Mouse (Mus musculus) heart, adult 2 months (tissue): ENCODE results near the gene Erc2. TPM values are rescaled to one million over a fixed set of nuclear protein-coding genes. Genes with fewer than 3 reads are reported as not detected.

ENCODE experiments used
- DNase-seq, 2 experiments: peaks; one replicate each; pipeline ENCODE4 v3.0.0; 2021
- H3K27ac ChIP-seq: fragments of 200-600 bp; 2 replicates; pipeline ENCODE4 v1.8.1; 2022
- H3K27me3 ChIP-seq: fragments of 200-500 bp; 2 replicates; pipeline ENCODE4 v1.6.1; 2012; ENCODE audit warnings: mild to moderate bottlenecking, low read length, inconsistent platforms, mixed read lengths; ENCODE audit not compliant: control insufficient read depth, insufficient read depth
- H3K36me3 ChIP-seq: fragments of 200-500 bp; 2 replicates; pipeline ENCODE4 v1.6.1; 2012; ENCODE audit warnings: low read length, inconsistent platforms; ENCODE audit not compliant: control insufficient read depth, insufficient read depth
- H3K4me1 ChIP-seq: fragments of 200-500 bp; 2 replicates; pipeline ENCODE4 v1.6.1; 2011; ENCODE audit warnings: low read length; ENCODE audit not compliant: control insufficient read depth, insufficient read depth
- H3K4me3 ChIP-seq: fragments of 200-600 bp; 2 replicates; pipeline ENCODE4 v1.8.1; 2022
- H3K79me2 ChIP-seq: fragments of 200-500 bp; replicated peaks from 2 replicates; pipeline ENCODE4 v1.6.1; 2012; ENCODE audit warnings: mild to moderate bottlenecking, inconsistent platforms, low read length, moderate library complexity, mixed read lengths; ENCODE audit not compliant: control insufficient read depth, insufficient read depth
- H3K9ac ChIP-seq: fragments of 200-500 bp; 2 replicates; pipeline ENCODE4 v1.6.1; 2012; ENCODE audit warnings: low read depth, mild to moderate bottlenecking, control low read depth, inconsistent platforms, low read length, mixed read lengths
- CTCF ChIP-seq: fragments of 200-600 bp; IDR thresholded peaks from 2 replicates; pipeline ENCODE4 v1.8.1; 2022; ENCODE audit warnings: antibody characterized with exemption, mild to moderate bottlenecking, moderate library complexity
- EP300 ChIP-seq: fragments of 200-500 bp; IDR thresholded peaks from 2 replicates; pipeline ENCODE4 v1.6.1; 2011; ENCODE audit warnings: low read depth, low read length, control low read depth; ENCODE audit not compliant: insufficient read depth
- POLR2A ChIP-seq: fragments of 200-500 bp; IDR thresholded peaks from 2 replicates; pipeline ENCODE4 v1.6.1; 2011; ENCODE audit warnings: mild to moderate bottlenecking, low read depth, low read length, control low read depth; ENCODE audit not compliant: insufficient read depth
- WGBS: fragments of 180-500 bp; shearing (Covaris S2); methylation state at CpG from one replicate; pipeline ENCODE4 v1.1.7; 2018; 5-methylcytosine and 5-hydroxymethylcytosine counted together
- intact Hi-C: fragments of 180-260 bp; cut with DNase I; formaldehyde crosslinking; loops from one replicate; pipeline ENCODE4 v1.15.1; 2025
- polyA plus RNA-seq: library from polyadenylated mRNA; depleted of rRNA; stranded (reverse); fragments of >200 nt; gene quantifications from 2 replicates; pipeline ENCODE4 v1.2.3, GENCODE M21; 2012
- total RNA-seq, 2 experiments: library from RNA; stranded (reverse); gene quantifications; 2 replicates each; pipeline ENCODE4 v1.2.3; 2021

The Erc2 gene
- total and polyA plus RNA-seq, 3 experiments: 0.49 to 0.68 (median 0.64) TPM

DNA sequence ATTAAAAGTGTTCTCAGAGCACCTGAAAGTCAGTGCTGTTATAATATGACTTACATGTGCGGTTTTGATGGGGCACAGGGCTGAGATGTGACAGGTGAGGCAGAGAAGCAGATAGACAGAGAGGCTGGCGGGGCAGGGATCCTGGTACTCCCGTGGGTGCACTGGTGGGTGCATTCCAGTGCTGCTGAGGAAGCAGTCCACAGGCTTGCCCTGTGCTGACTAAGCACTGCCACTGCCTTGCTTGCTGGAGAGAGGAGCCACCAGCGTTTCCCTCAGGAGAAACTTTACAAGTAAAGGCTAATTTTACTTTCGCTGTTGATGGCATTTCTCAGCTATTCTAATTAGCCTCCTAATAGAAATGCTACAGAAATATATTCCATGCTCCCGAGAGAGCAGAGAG is 45.9 kb downstream of the Erc2 start:
- intact Hi-C loops: no loop called here
- Histone ChIP-seq H3K9ac (no peak overlapping the region), H3K4me3 (no peak overlapping the region), H3K27ac (no peak overlapping the region), H3K79me2 (no peaks in the 10 kb centered on the region), H3K4me1 (no peaks in the 10 kb centered on the region), H3K27me3 (no peaks in the 10 kb centered on the region), H3K36me3 (no peaks in the 10 kb centered on the region)
- 66% methylated on average over 6 of the region's 6 CpGs for WGBS
- DNase-seq: no peak
- TF ChIP-seq EP300: no peak
- TF ChIP-seq POLR2A: no peak
- no peak for TF ChIP-seq CTCF

DNA sequence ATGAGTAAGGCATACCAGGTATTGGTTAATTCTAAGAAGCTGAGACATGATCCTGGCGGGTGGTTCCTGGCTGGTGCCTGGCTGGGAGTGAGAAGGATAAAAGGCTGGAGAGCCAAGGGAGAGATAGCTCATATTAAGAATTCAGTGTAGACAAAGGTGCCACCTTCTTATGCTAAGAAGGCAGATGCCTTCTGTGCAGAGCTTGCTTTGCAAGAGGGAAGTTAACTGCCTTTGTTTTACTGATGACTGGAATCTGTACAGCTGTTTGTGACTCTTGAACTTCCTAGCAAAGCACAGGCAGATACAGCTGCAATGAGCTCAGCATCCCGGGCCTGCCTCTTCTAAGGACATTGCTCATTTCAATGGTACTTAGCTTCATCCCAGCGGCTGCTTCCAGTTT is 47.7 kb downstream of the Erc2 start:
- no peaks in the 10 kb centered on the region for H3K36me3 ChIP-seq
- H3K4me3 ChIP-seq: no peak overlapping the region
- DNase-seq: no peak
- intact Hi-C loops: no loop called here
- H3K9ac ChIP-seq: no peak overlapping the region
- no peak overlapping the region for H3K27ac ChIP-seq
- no peaks in the 10 kb centered on the region for H3K27me3 ChIP-seq
- 78% methylated on average over 3 of the region's 3 CpGs for WGBS
- no peaks in the 10 kb centered on the region for H3K4me1 ChIP-seq
- no peaks in the 10 kb centered on the region for H3K79me2 ChIP-seq
- no peak for TF ChIP-seq EP300
- TF ChIP-seq POLR2A: no peak
- no peak for TF ChIP-seq CTCF

DNA sequence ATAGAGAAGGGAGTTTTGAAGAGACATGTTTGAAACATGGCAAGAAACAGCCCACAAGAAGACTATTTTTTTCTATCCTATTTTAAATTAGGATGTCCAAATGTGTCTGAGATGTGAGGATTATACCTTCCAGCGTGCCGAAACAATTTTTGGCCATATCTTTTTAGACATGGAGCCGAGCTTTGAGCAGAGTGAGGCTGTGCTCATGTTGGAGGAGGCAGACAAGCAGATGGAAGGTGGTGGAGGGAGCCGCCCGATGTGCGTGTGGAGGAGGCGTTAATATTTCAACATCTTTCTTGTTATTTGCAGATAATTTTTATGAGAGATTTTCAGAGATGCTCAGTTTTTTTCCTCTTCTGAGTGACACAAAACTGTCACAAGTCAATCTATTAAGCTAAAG is 50.5 kb downstream of the Erc2 start:
- H3K27ac ChIP-seq: no peak overlapping the region
- no peak overlapping the region for H3K9ac ChIP-seq
- H3K27me3 ChIP-seq: no peaks in the 10 kb centered on the region
- intact Hi-C loops: no loop called here
- TF ChIP-seq CTCF (no peak), EP300 (no peak), POLR2A (no peak)
- DNase-seq: no peak
- H3K4me1 ChIP-seq: no peaks in the 10 kb centered on the region
- no peaks in the 10 kb centered on the region for H3K79me2 ChIP-seq
- WGBS: 85% methylated on average over 7 of the region's 7 CpGs
- H3K36me3 ChIP-seq: no peaks in the 10 kb centered on the region
- no peak overlapping the region for H3K4me3 ChIP-seq

DNA sequence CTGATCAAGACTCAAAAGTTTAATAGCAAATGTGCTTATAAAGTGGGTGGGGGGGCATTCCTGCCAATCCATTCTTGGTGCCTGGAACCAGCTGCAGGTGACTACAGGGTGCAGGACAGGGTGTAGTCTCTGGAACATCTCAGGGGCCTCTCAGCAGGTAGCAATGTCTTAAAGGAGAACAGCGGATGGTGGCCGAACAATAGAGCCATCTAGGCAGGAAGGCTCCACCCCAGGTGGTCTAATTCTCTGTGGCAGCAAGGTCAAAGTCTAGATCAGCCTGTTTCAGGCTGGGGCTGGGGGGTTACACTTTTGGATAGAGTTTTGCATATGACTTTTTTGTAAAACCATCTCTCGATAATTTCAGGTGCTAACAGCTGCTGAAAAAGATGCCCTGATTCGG is 51.9 kb downstream of the Erc2 start:
- H3K36me3 ChIP-seq: no peaks in the 10 kb centered on the region
- no peak overlapping the region for H3K27ac ChIP-seq
- no peak overlapping the region for H3K4me3 ChIP-seq
- no peaks in the 10 kb centered on the region for H3K4me1 ChIP-seq
- no peak overlapping the region for H3K9ac ChIP-seq
- no peaks in the 10 kb centered on the region for H3K79me2 ChIP-seq
- no peaks in the 10 kb centered on the region for H3K27me3 ChIP-seq
- intact Hi-C loops: no loop called here
- TF ChIP-seq CTCF: no peak
- TF ChIP-seq POLR2A: no peak
- no peak for TF ChIP-seq EP300
- no peak for DNase-seq
- 76% methylated on average over 4 of the region's 4 CpGs for WGBS

DNA sequence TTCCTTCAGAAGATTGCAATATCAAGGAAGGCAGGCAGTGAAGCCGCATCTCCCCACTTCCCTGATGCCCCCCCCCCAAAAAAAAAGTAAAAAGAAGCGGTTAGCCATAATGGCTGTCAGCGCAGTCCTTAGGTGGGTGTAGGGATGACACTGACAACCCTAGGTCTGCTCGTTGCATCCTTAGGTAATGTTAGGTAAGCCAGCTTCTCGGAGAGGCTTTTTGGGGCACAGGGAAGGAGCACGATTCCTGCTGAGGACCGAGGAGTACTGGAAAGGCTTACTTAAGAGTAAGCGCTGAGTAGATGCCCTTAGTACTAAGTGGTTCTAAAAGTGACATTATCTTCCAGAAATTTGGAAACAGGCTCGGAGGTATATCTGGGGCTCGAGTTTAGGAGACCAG is 52.3 kb downstream of the Erc2 start:
- intact Hi-C loops: no loop called here
- WGBS: 82% methylated on average over 10 of the region's 10 CpGs

DNA sequence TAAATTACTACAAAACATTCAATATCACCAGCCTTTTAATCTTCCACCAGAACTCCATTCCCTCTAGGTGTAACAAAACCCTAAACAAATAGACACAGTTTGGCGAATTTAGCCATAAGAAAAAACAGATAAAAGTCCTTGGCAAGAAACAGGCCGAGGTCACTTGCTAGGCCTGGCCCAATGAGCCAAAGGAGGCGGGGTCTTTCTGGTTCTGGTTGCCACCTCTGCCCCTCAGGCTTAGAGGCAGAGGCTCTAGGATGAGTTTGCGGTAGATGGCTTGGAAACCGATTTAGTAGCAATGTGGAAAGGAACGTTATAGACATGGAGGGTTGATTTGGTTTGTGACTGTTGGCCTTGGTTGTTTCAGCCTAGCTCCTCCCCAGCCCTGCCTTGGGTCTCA is 52.8 kb downstream of the Erc2 start:
- Histone ChIP-seq H3K79me2 (no peaks in the 10 kb centered on the region), H3K9ac (no peak overlapping the region), H3K36me3 (no peaks in the 10 kb centered on the region), H3K27ac (no peak overlapping the region), H3K4me1 (no peaks in the 10 kb centered on the region), H3K4me3 (no peak overlapping the region), H3K27me3 (no peaks in the 10 kb centered on the region)
- WGBS: 86% methylated on average over 6 of the region's 6 CpGs
- no peak for DNase-seq
- intact Hi-C loops: no loop called here
- TF ChIP-seq POLR2A: no peak
- TF ChIP-seq CTCF: no peak
- TF ChIP-seq EP300: no peak

More for the DNA sequence above, 52.3 kb downstream of the Erc2 start:
- Histone ChIP-seq H3K4me1 (no peaks in the 10 kb centered on the region), H3K36me3 (no peaks in the 10 kb centered on the region), H3K79me2 (no peaks in the 10 kb centered on the region), H3K27ac (no peak overlapping the region), H3K4me3 (no peak overlapping the region), H3K27me3 (no peaks in the 10 kb centered on the region), H3K9ac (no peak overlapping the region)
- no peak for TF ChIP-seq CTCF
- no peak for TF ChIP-seq EP300
- TF ChIP-seq POLR2A: no peak
- DNase-seq: no peak
